Mouse (Mus musculus) cerebellum, postnatal 10 days (tissue): ENCODE measurements around the gene Maz.

Experiments
- DNase-seq, 2 experiments: peaks; one replicate each; pipeline ENCODE4 v3.0.0; 2021; ENCODE audit warnings: mixed read lengths in 2 of 2

Gene Maz

GRCm38 (mm10) chr7:127020901-127021562 lies 5.8 kb downstream of the Maz start, which contains the start of the genes Gm42742 and Prrt2:
Gm42742 (minus strand) TSS chr7:127021097.
Prrt2 (minus strand) TSS chr7:127021211.
- DNase-seq = peak; percentile 85 to 87

GRCm38 (mm10) chr7:127020491-127020890 lies 6.3 kb downstream of the Maz start:
- no peak for DNase-seq

GRCm38 (mm10) chr7:127020031-127020430 lies 6.8 kb downstream of the Maz start:
- peak in 1 of 2 experiments; percentile 51 for DNase-seq

GRCm38 (mm10) chr7:127019306-127019960 lies 7.4 kb downstream of the Maz start:
- DNase-seq = no peak

GRCm38 (mm10) chr7:127018416-127019305 lies 8.2 kb downstream of the Maz start:
- DNase-seq = peak in 1 of 2 experiments; percentile 30

- peak in 1 of 2 experiments; percentile 31 for DNase-seq
Measured at GRCm38 (mm10) chr7:127017950-127018345, 8.9 kb downstream of the Maz start.

- peak; percentile 98 for DNase-seq
Measured at GRCm38 (mm10) chr7:127016971-127017949, 9.6 kb downstream of the Maz start, which contains the start of gene Pagr1a. Pagr1a (minus strand) TSS chr7:127017352.

GRCm38 (mm10) chr7:127016486-127016938 lies 10.3 kb downstream of the Maz start:
- DNase-seq = peak; percentile 77 to 79

GRCm38 (mm10) chr7:127016481-127016485 lies 10.6 kb downstream of the Maz start, which contains the start of gene Pagr1b:
Pagr1b (minus strand) TSS chr7:127016484.
- no peak for DNase-seq

- DNase-seq = peak; percentile 69 to 76
Measured at GRCm38 (mm10) chr7:127016081-127016480, 10.8 kb downstream of the Maz start.

GRCm38 (mm10) chr7:127014993-127015392 lies 11.8 kb downstream of the Maz start:
- DNase-seq = no peak

- DNase-seq = peak; percentile 43 to 46
Measured at GRCm38 (mm10) chr7:127014320-127014719, 12.5 kb downstream of the Maz start, which contains the start of gene Mvp. Mvp (minus strand) TSS chr7:127014621.

- DNase-seq = no peak
Measured at GRCm38 (mm10) chr7:127013385-127013784, 13.5 kb downstream of the Maz start.

- no peak for DNase-seq
Measured at GRCm38 (mm10) chr7:127012845-127013244, 14.0 kb downstream of the Maz start.

GRCm38 (mm10) chr7:127012374-127012773 lies 14.5 kb downstream of the Maz start:
- no peak for DNase-seq

GRCm38 (mm10) chr7:127011717-127012116 lies 15.1 kb downstream of the Maz start:
- peak; percentile 36 to 50 for DNase-seq

- DNase-seq = no peak
Measured at GRCm38 (mm10) chr7:127011051-127011450, 15.8 kb downstream of the Maz start.

- peak; percentile 53 to 61 for DNase-seq
Measured at GRCm38 (mm10) chr7:127009307-127010085, 17.3 kb downstream of the Maz start.

- peak; percentile 94 to 95 for DNase-seq
Measured at GRCm38 (mm10) chr7:127008239-127009019, 18.4 kb downstream of the Maz start.

GRCm38 (mm10) chr7:127007313-127008024 lies 19.4 kb downstream of the Maz start:
- peak in 1 of 2 experiments; percentile 34 for DNase-seq
